Mouse (Mus musculus): ENCODE results near the gene A4galt.
"Not testable (repeated sequence)": the region's sequence is repeated elsewhere in the genome, so short reads cannot be mapped to it uniquely, and the experiment has no call there.

Gene A4galt

GRCm38 (mm10) chr15:83251176-83252004 lies at the start of gene A4galt:
TSS of gene A4galt (minus strand) at chr15:83251774.
- peak in 1 of 2 experiments; percentile 11 for DNase-seq (ENCODE audit: low spot score in 2 of 2)

- no peak for DNase-seq (ENCODE audit: low spot score in 2 of 2)
These were observed 48.5 kb upstream of the A4galt start for GRCm38 (mm10) chr15:83299916-83300582.

GRCm38 (mm10) chr15:83299450-83299849 lies 47.9 kb upstream of the A4galt start:
- no peak for DNase-seq (ENCODE audit: low spot score in 2 of 2)

- no peak for DNase-seq (ENCODE audit: low spot score in 2 of 2)
These were observed 47.2 kb upstream of the A4galt start for GRCm38 (mm10) chr15:83298810-83299209.

GRCm38 (mm10) chr15:83298313-83298712 lies 46.7 kb upstream of the A4galt start:
- no peak for DNase-seq (ENCODE audit: low spot score in 2 of 2)

- no peak for DNase-seq (ENCODE audit: low spot score in 2 of 2)
These were observed 45.3 kb upstream of the A4galt start for GRCm38 (mm10) chr15:83296771-83297311.

- DNase-seq (ENCODE audit: low spot score in 2 of 2), result no peak
These were observed 44.5 kb upstream of the A4galt start for GRCm38 (mm10) chr15:83296050-83296449.

GRCm38 (mm10) chr15:83294954-83295353 lies 43.4 kb upstream of the A4galt start:
- no peak for DNase-seq (ENCODE audit: low spot score in 2 of 2)

- DNase-seq (ENCODE audit: low spot score in 2 of 2), result no peak
These were observed 42.4 kb upstream of the A4galt start for GRCm38 (mm10) chr15:83293706-83294645.

- DNase-seq (ENCODE audit: low spot score in 2 of 2), result no peak
These were observed 41.6 kb upstream of the A4galt start for GRCm38 (mm10) chr15:83293144-83293543.

GRCm38 (mm10) chr15:83292261-83293056 lies 40.9 kb upstream of the A4galt start:
- no peak for DNase-seq (ENCODE audit: low spot score in 2 of 2)

GRCm38 (mm10) chr15:83290899-83291298 lies 39.3 kb upstream of the A4galt start:
- no peak for DNase-seq (ENCODE audit: low spot score in 2 of 2)

- DNase-seq (ENCODE audit: low spot score in 2 of 2), result no peak
These were observed 33.3 kb upstream of the A4galt start for GRCm38 (mm10) chr15:83284828-83285227.

GRCm38 (mm10) chr15:83282397-83282796 lies 30.8 kb upstream of the A4galt start:
- no peak for DNase-seq (ENCODE audit: low spot score in 2 of 2)

GRCm38 (mm10) chr15:83281303-83281702 lies 29.7 kb upstream of the A4galt start:
- DNase-seq (ENCODE audit: low spot score in 2 of 2), result no peak

- no peak for DNase-seq (ENCODE audit: low spot score in 2 of 2)
These were observed 27.0 kb upstream of the A4galt start for GRCm38 (mm10) chr15:83278579-83278978.

- peak in 1 of 2 experiments; percentile 7 for DNase-seq (ENCODE audit: low spot score in 2 of 2)
These were observed 25.9 kb upstream of the A4galt start for GRCm38 (mm10) chr15:83277451-83277850.

- not testable (repeated sequence) for DNase-seq (ENCODE audit: low spot score in 2 of 2)
These were observed 22.7 kb upstream of the A4galt start for GRCm38 (mm10) chr15:83274237-83274636.

GRCm38 (mm10) chr15:83273017-83273416 lies 21.4 kb upstream of the A4galt start:
- DNase-seq (ENCODE audit: low spot score in 2 of 2), result no peak

GRCm38 (mm10) chr15:83271221-83271620 lies 19.6 kb upstream of the A4galt start:
- not testable (repeated sequence) for DNase-seq (ENCODE audit: low spot score in 2 of 2)

- not testable (repeated sequence) for DNase-seq (ENCODE audit: low spot score in 2 of 2)
These were observed 18.4 kb upstream of the A4galt start for GRCm38 (mm10) chr15:83269985-83270384.
